Mouse (Mus musculus) stomach, embryonic 14.5 days (tissue): ENCODE data around the gene Plcb1. TPM values are rescaled to one million over a fixed set of nuclear protein-coding genes. Genes with fewer than 3 reads are reported as not detected.
"Not testable (repeated sequence)": the region's sequence is repeated elsewhere in the genome, so short reads cannot be mapped to it uniquely, and the experiment has no call there.

Experiments used
- ATAC-seq: fragments of 200-750 bp; cut with Nextera tagmentation; 2 replicates; pipeline ENCODE4 v1.8.0; 2017; ENCODE audit warnings: low read depth, moderate TSS enrichment; ENCODE audit not compliant: insufficient number of reproducible peaks, insufficient read depth, low FRiP score
- H3K27ac ChIP-seq: fragments of 300-500 bp; sonication (generic); 2 replicates; pipeline ENCODE4 v1.5.1; 2014; ENCODE audit warnings: mild to moderate bottlenecking, low read length, moderate library complexity, mixed read lengths
- H3K27me3 ChIP-seq: fragments of 300-500 bp; sonication (generic); 2 replicates; pipeline ENCODE4 v1.6.1; 2014; ENCODE audit warnings: low read length, control low read depth, mixed read lengths; ENCODE audit not compliant: control insufficient read depth, insufficient read depth
- H3K36me3 ChIP-seq: fragments of 300-500 bp; sonication (generic); 2 replicates; pipeline ENCODE4 v1.6.1; 2014; ENCODE audit warnings: mild to moderate bottlenecking, control low read depth, low read length, moderate library complexity, mixed read lengths; ENCODE audit not compliant: control insufficient read depth, insufficient read depth
- H3K4me1 ChIP-seq: fragments of 300-500 bp; sonication (generic); 2 replicates; pipeline ENCODE4 v1.6.1; 2014; ENCODE audit warnings: low read length, control low read depth, mixed read lengths; ENCODE audit not compliant: control insufficient read depth, insufficient read depth
- H3K4me2 ChIP-seq: fragments of 300-500 bp; sonication (generic); replicated peaks from 2 replicates; pipeline ENCODE4 v1.6.1; 2014; ENCODE audit warnings: low read depth, low read length, control low read depth
- H3K4me3 ChIP-seq: fragments of 300-500 bp; sonication (generic); 2 replicates; pipeline ENCODE4 v1.5.1; 2014; ENCODE audit warnings: low read depth, low read length, control low read depth
- H3K9ac ChIP-seq: fragments of 300-500 bp; sonication (generic); replicated peaks from 2 replicates; pipeline ENCODE4 v1.6.1; 2014; ENCODE audit warnings: low read depth, mild to moderate bottlenecking, control low read depth, low read length, moderate library complexity, mixed read lengths
- H3K9me3 ChIP-seq: fragments of 300-500 bp; sonication (generic); 2 replicates; pipeline ENCODE4 v1.6.1; 2016; ENCODE audit warnings: low read depth, low read length, control low read depth; ENCODE audit not compliant: control insufficient read depth
- WGBS: fragments of 180-500 bp; shearing (Covaris S2); extraction: QIAGEN DNeasy Blood & Tissue Kit; methylation state at CpG from one replicate; pipeline ENCODE4 v1.1.7; 2014; 5-methylcytosine and 5-hydroxymethylcytosine counted together
- polyA plus RNA-seq: library from polyadenylated mRNA; unstranded; fragments of >200 nt; fragmentation: Nextera tagmentation; extraction: Ambion mirVana; gene quantifications from 2 replicates; pipeline ENCODE4 v1.2.1, GENCODE M21; 2014

The Plcb1 gene
- polyA plus RNA-seq, 1 experiment from 2014 or later, result 25.3 TPM

GRCm38 (mm10) chr2:134977641-134978040 is 191.8 kb downstream of the Plcb1 start:
- 87% methylated on average over 1 of the region's 1 CpGs for WGBS
- H3K36me3 ChIP-seq, result no peaks in the 10 kb centered on the region

DNA sequence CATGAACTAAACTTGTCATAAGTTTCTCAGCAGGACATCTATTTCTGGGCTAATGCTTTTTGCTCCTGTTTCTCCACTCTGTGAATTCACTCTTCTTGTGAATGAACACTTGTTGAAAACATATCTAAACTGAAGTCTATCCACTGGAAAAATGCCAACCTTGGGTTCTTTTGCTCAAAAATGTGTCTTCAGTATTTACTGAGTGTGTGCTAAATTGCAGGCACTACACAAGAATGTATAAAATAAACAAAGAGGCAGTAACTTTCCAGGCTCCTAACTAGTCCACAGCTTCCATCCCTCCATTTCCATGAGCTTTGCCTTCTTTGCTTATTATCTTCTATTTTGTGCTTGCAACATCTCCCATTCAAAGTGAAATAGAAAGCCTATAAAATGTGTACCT is 195.5 kb downstream of the Plcb1 start:
- Histone ChIP-seq H3K36me3 (no peaks in the 10 kb centered on the region), H3K4me1 (no peaks in the 10 kb centered on the region), H3K4me2 (no peak overlapping the region), H3K9me3 (no peaks in the 10 kb centered on the region), H3K4me3 (no peak overlapping the region), H3K27ac (no peak overlapping the region), H3K9ac (no peak overlapping the region), H3K27me3 (no peaks in the 10 kb centered on the region)
- no peak for ATAC-seq

More at GRCm38 (mm10) chr2:134977641-134978040, 191.8 kb downstream of the Plcb1 start:
- Histone ChIP-seq H3K4me3 (no peak overlapping the region), H3K27ac (no peak overlapping the region), H3K4me1 (0 out of 2 replicates have a peak, but pooled peaks cover 4% of the 10 kb centered on the region), H3K9ac (no peak overlapping the region), H3K27me3 (no peaks in the 10 kb centered on the region), H3K4me2 (no peak overlapping the region), H3K9me3 (no peaks in the 10 kb centered on the region)
- ATAC-seq, result no peak

DNA sequence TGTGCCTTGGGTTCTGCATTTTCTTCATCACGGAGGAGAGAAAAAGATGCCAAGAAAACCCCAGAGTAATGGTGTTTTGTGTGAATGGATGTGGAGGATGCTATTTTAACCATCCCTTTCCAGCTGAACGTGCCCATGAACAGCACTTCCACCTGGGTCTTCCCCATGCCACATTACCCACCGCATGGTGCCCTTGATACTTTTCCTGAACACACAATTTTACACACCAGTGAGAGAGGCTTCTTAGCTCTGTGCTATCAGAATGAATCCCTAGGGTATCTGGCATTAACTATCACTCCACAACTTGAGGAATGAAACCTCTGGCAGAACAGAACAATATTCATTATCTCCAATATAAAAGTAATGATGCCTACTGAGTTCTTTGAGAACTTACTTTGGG is 199.0 kb downstream of the Plcb1 start:
- no peaks in the 10 kb centered on the region for H3K4me1 ChIP-seq
- no peaks in the 10 kb centered on the region for H3K27me3 ChIP-seq
- no peak overlapping the region for H3K4me3 ChIP-seq
- no peak for ATAC-seq
- 87% methylated on average over 3 of the region's 3 CpGs for whole genome bisulfite sequencing
- H3K9me3 ChIP-seq, result no peaks in the 10 kb centered on the region
- H3K27ac ChIP-seq, result no peak overlapping the region
- H3K36me3 ChIP-seq, result no peaks in the 10 kb centered on the region
- H3K9ac ChIP-seq, result no peak overlapping the region
- no peak overlapping the region for H3K4me2 ChIP-seq

DNA sequence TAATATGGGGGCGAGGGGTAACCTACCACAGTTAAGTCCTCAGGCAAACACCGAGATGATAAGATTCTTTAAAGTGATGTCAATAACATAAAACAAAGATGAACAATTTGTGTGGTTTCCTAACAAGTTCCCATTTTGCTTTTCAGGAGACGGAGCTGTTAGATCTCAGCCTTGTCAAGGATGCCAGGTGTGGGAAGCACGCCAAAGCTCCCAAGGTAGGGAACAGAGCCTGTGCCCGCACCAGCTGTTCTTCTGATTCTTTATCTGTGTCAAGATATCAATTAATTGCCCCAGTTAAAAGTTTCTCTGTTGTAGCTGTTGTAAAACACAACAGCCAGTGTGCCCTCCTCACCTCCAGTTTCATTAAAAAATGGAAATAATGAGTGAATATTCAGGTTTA is 202.1 kb downstream of the Plcb1 start:
- H3K4me3 ChIP-seq, result no peak overlapping the region
- no peaks in the 10 kb centered on the region for H3K36me3 ChIP-seq
- no peaks in the 10 kb centered on the region for H3K4me1 ChIP-seq
- H3K4me2 ChIP-seq, result no peak overlapping the region
- ATAC-seq, result no peak
- H3K9me3 ChIP-seq, result no peaks in the 10 kb centered on the region
- no peak overlapping the region for H3K27ac ChIP-seq
- WGBS, result 75% methylated on average over 5 of the region's 5 CpGs
- no peaks in the 10 kb centered on the region for H3K27me3 ChIP-seq
- no peak overlapping the region for H3K9ac ChIP-seq

DNA sequence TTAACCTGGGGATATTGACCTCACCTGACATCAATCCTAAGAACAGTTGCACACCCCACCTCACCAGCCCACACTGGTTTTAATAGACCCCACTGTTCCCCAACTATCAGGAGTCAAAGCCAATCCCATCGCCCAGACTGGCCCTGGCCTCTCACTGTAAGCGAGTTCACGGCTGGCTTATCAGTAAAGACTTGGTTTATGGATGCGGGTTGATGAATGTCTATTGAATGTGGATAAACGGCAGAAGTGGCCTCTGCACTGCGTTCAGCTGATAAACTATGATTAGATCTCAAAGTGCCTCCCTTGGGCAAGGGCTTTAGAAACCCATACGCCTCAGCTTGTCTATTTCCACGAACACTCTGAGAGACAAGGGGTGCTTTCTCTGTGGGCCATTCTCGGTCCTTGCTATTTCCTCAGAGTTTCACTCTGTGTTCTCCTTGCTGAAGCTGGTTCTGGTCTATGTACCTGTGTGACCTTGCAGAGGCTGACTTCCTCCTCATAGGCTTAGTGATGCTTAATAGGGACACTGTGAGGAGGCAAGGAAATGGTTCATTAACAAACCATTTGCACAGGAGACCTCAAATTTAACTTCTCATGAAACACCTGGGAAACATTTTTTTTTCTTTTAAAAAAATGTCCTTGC is 203.9 kb downstream of the Plcb1 start:
- Histone ChIP-seq H3K27ac (no peak overlapping the region), H3K36me3 (no peaks in the 10 kb centered on the region), H3K4me3 (no peak overlapping the region), H3K9me3 (no peaks in the 10 kb centered on the region), H3K4me2 (no peak overlapping the region), H3K9ac (no peak overlapping the region), H3K4me1 (no peaks in the 10 kb centered on the region), H3K27me3 (no peaks in the 10 kb centered on the region)
- ATAC-seq, result no peak
- 47% methylated on average over 9 of the region's 9 CpGs for WGBS

DNA sequence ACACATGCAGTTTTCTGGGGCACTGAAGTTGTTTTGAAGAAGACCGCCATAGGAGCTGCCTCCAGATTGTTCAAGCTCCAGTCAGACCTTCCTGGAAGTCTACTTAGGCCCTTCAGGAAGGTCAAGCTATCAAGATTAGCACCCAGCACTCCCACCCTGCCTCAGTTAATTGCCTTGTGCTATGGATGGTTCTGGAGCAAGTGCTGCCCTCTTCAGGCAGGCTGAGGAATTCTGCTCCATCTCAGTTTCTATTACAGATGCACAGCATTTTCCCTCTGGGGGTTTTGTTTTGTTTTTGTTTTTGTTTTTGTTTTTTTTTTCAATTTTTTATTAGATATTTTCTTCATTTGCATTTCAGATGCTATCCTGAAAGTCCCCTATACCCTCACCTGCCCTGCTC is 221.3 kb downstream of the Plcb1 start:
- Histone ChIP-seq H3K4me2 (no peak overlapping the region), H3K27ac (no peak overlapping the region), H3K4me3 (no peak overlapping the region), H3K9ac (no peak overlapping the region), H3K27me3 (no peaks in the 10 kb centered on the region), H3K9me3 (no peaks in the 10 kb centered on the region), H3K36me3 (no peaks in the 10 kb centered on the region), H3K4me1 (no peaks in the 10 kb centered on the region)
- 87% methylated on average over 1 of the region's 1 CpGs for WGBS
- no peak for ATAC-seq

GRCm38 (mm10) chr2:135007885-135008284 is 222.0 kb downstream of the Plcb1 start:
- not testable (repeated sequence) for H3K36me3 ChIP-seq, H3K9me3 ChIP-seq, H3K4me2 ChIP-seq, H3K4me3 ChIP-seq, H3K27me3 ChIP-seq, ATAC-seq, H3K27ac ChIP-seq, H3K4me1 ChIP-seq, H3K9ac ChIP-seq
- WGBS, result 95% methylated on average over 2 of the region's 2 CpGs

- Histone ChIP-seq H3K27me3 (no peaks in the 10 kb centered on the region), H3K4me1 (no peaks in the 10 kb centered on the region), H3K27ac (no peak overlapping the region), H3K9ac (no peak overlapping the region), H3K4me2 (no peak overlapping the region), H3K4me3 (no peak overlapping the region), H3K36me3 (no peaks in the 10 kb centered on the region), H3K9me3 (no peaks in the 10 kb centered on the region)
- WGBS, result 73% methylated on average over 8 of the region's 8 CpGs
- no peak for ATAC-seq
Observed at GRCm38 (mm10) chr2:135010371-135010770, 224.5 kb downstream of the Plcb1 start.

DNA sequence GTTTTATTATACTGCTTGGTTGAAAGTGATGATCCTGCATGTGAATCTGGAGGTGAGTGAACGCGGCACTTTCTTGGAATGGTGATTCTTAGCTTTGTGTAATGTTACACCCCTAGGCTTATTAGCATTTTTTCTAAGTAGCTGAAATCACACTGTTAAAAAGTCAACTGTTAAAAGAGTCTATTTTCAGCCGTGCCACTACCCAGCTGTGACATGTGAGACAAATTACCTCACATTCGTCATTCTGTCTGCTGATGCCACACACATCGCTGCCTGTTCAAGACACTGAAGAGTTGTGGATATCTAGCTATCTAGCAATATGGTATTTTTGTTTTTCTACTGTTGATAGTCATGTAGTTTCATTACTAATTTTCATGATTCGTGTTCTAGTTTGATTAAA is 229.6 kb downstream of the Plcb1 start:
- H3K4me1 ChIP-seq, result peaks cover 7% of the 10 kb centered on the region; the same call in 1 of the 2 replicates
- H3K36me3 ChIP-seq, result no peaks in the 10 kb centered on the region
- H3K4me3 ChIP-seq, result no peak overlapping the region
- H3K27ac ChIP-seq, result no peak overlapping the region
- H3K27me3 ChIP-seq, result no peaks in the 10 kb centered on the region
- H3K9ac ChIP-seq, result no peak overlapping the region
- no peak overlapping the region for H3K4me2 ChIP-seq
- ATAC-seq, result no peak
- WGBS, result 38% methylated on average over 6 of the region's 6 CpGs
- H3K9me3 ChIP-seq, result no peaks in the 10 kb centered on the region
